22 mouse cellular contexts compared by ENCODE assay signal in the genomic region with DNA sequence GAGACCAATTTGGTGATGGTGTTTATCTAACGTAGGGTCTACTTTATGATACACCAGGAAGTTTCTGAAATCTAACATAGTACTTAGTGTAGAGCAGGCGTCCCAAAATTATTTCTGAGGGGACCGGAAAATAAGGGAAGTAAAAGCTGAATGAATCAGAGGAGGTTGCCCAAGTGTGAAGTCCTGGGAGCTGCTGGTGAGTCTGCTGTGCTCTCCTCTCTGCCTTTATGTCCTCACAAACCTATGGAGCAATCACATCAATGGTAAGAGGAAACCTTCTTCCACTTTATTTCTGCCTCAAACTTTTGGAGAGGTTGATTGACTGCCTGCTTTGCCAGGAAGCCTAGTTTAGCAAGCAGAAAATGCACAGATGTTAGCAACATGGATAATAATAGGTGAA.
"Had no signal": no experiment of that assay in that cellular context is flagged by ENCODE, and none has a peak within 500 bp of the region (broad histone marks: within the 10 kb centered on the region; RNA-seq: fewer than 3 reads in every experiment).

No protein-coding gene starts in this region.

- H3K4me3 ChIP-seq: heart, embryonic 13.5 days; heart, embryonic 15.5 days; hindbrain, embryonic 10.5 days; hindbrain, embryonic 12.5 days; intestine, embryonic 15.5 days; kidney, embryonic 15.5 days; limb, embryonic 10.5 days; limb, embryonic 12.5 days had no signal

- H3K27ac ChIP-seq: heart, embryonic 13.5 days; heart, embryonic 15.5 days; hindbrain, embryonic 10.5 days; hindbrain, embryonic 12.5 days; hindbrain, embryonic 14.5 days; intestine, embryonic 15.5 days; kidney, embryonic 15.5 days; kidney, postnatal 0 days; limb, embryonic 10.5 days; limb, embryonic 12.5 days had no signal

- H3K36me3 ChIP-seq: heart, embryonic 13.5 days; heart, embryonic 15.5 days; hindbrain, embryonic 10.5 days; hindbrain, embryonic 12.5 days; intestine, embryonic 15.5 days; kidney, embryonic 15.5 days; limb, embryonic 10.5 days; limb, embryonic 12.5 days had no signal

- H3K4me1 ChIP-seq: heart, embryonic 13.5 days; heart, embryonic 15.5 days; intestine, embryonic 15.5 days had no signal

- H3K27me3 ChIP-seq: heart, embryonic 13.5 days; heart, embryonic 15.5 days; hindbrain, embryonic 12.5 days; intestine, embryonic 15.5 days; kidney, embryonic 15.5 days; limb, embryonic 12.5 days had no signal

- ATAC-seq: forebrain, postnatal 0 days; hindbrain, embryonic 16.5 days; inflammation-experienced regulatory T-cells, adult 6 months; intestine, embryonic 15.5 days; intestine, postnatal 0 days had no signal

- DNase-seq: forebrain, postnatal 0 days; gastrocnemius, postnatal 36 days; kidney, adult 2 months; kidney, adult 9 months; kidney, postnatal 14 days; kidney, postnatal 36 days; layer of hippocampus, adult 9-11 months; layer of hippocampus, postnatal 36 days; liver had no signal

- H3K9me3 ChIP-seq: heart, embryonic 13.5 days; heart, embryonic 15.5 days; hindbrain, embryonic 10.5 days; hindbrain, embryonic 12.5 days; intestine, embryonic 15.5 days; kidney, embryonic 15.5 days; limb, embryonic 10.5 days; limb, embryonic 12.5 days had no signal
